Mouse (Mus musculus) skeletal muscle tissue, adult 2 months (tissue): ENCODE measurements around the gene R3hdml.

Source experiments
- DNase-seq: peaks from one replicate; pipeline ENCODE4 v3.0.0-alpha.2; 2012; ENCODE audit warnings: low read depth, low spot score

R3hdml gene

DNA sequence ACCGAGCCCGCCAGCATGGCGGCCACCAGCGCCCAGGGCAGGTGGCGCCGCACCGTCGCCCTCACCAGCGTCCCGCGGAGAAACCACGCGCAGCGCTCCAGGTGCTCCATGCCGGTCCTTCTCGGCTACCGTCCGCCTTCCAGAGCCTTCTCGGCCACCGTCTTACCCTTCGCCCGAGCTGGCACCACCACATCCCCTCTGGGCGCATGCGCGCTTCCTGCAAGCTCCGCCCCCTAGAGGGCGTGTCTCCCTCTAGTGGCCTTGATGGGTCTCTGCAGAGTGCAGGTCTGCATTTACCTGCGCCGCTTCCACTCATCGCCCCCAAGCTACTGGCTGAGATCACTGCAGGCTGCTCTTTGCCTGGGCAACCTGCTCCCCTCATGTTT, 19.7 kb upstream of the R3hdml start, which contains the start of gene Fitm2:
Gene Fitm2, minus strand, starts transcription at position 164 of the 386 bp plus-strand sequence.
- DNase-seq: peak; percentile 98

- DNase-seq: no peak
Observed at GRCm38 (mm10) chr2:163480191-163480825, 11.8 kb upstream of the R3hdml start.

DNA sequence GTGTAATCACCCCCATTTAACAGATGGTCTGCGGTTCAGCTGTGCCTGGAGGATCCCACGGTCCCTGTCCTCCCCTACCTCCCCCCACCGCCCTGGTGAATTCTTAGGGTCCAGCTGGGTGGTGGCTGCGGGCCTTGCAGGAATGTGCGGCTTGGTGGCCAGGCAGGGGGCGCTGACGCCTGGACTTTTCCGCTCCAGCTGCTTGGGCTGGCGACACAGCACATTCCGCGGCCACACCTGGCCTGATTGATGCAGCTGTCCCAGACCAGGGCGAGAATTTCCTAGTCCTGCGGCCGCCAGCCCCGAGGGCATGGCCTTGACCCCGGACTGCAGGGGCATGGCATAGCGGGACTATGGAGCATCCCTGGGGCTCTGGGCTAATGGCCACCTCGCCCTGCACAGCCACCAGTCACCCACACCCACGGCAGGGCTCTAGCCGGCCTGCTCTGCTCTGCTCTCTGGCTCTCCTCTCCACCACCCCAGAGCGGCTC, 10.5 kb upstream of the R3hdml start:
- no peak for DNase-seq

DNA sequence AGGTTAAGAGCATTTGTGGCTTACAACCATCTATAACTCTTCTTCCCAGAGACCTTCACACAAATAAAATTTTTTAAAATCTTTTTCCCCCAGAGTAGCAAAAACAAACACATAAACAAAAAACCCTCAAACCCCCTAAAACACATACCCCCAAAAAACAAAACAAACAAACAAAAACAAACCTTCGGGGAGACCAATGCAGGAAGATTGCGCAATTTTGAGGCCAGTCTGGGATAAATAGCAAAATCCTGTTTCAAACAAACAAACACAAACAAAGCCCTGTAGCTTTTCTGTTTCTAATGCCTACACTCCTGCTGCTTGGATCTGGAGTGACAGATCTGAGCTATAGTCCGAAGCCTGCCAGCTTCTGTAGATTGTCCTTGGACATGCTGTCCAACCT, 4.8 kb upstream of the R3hdml start:
- DNase-seq: no peak

DNA sequence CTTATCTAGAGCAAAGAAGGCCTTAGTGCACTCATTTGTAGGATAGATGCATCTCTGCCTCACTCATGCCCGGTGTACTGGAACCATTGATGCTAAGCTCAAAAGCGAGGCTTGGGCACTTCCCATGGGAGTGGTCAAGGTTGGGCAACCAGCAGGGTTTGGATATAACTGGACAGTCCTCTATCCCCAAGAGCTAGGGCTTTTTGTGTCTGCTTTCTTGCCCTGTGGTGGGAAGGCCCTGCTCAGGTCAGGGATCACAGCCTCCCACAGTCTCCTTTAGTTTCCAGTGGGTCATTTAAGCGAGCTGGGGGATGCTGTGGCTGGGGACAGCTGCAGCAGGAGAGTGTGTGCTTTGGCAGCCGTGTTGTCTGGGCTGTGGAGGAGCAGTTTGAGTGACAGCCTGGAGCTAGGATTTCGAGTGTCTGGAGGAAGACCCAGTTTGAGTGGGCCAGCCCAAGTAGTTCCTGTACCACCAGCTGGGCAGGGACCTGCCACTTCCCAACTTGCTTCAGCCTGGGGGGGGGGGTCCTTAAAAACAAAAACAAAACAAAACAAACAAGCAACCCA, 2.3 kb upstream of the R3hdml start:
- no peak for DNase-seq

- no peak for DNase-seq
Observed at GRCm38 (mm10) chr2:163490656-163491055, 1.5 kb upstream of the R3hdml start.

GRCm38 (mm10) chr2:163491351-163491750, 767 bp upstream of the R3hdml start:
- DNase-seq: no peak

- DNase-seq: no peak
Observed at GRCm38 (mm10) chr2:163493031-163493430, 913 bp downstream of the R3hdml start.

GRCm38 (mm10) chr2:163493976-163494375, 1.9 kb downstream of the R3hdml start:
- no peak for DNase-seq

- no peak for DNase-seq
Observed at GRCm38 (mm10) chr2:163494456-163494855, 2.3 kb downstream of the R3hdml start.

DNA sequence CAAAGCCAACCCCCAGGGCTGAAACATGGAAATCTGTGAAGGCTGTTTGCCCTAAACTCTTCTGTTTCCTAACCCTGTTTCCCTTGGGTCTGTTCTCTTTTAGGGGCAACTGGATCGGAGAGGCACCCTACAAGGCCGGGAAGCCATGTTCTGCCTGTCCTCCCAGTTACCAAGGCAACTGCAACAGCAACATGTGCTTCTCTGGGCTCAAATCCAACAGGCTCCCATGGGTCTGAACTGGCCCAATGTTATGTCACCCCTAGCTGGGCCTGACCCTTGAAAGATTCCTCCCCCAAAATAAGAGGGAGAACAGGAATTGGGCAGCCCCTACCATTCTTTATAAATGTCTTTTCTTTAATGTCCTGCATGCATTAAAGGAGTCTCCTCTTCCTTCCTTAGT, 10.1 kb downstream of the R3hdml start:
- peak; percentile 19 for DNase-seq

- no peak for DNase-seq
Observed at GRCm38 (mm10) chr2:163503191-163503590, 11.1 kb downstream of the R3hdml start.

DNA sequence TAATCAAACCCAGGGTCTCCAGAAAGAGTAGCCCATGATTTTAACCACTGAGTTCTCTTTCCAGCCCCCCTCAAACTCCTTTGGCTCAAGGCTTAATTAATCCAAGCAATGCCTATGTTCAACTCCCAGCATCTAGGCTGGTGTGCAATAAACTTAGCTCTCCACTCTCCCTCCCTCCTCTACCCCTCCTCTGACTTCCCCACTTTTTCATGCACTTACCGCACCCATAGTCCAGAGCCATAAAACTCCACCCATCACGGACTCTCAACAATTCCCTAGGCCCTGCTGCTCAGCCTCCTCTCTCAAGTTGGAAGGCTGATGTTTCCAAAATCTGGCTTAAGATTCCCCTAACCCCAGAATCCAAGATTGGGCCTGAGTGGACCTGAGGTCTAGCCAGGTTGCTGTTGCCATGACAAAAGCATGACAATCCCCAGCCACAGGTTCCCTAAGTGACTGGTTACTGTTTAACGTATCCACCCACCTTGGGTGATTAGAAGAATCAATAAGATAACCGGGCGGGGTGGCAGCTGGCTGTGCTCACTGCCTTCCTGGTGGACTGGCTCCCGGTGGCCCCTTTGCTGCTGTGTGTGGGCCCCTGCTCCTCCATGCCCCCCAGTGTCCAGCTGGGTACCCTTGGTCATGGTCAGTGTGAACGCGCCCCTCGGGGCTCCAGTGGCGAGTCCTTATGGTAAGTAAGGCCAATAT, 14.3 kb downstream of the R3hdml start, which contains the start of gene Hnf4a:
Gene Hnf4a, plus strand, starts transcription at position 509 of the 705 bp plus-strand sequence.
- DNase-seq: no peak

GRCm38 (mm10) chr2:163525761-163526243, 33.7 kb downstream of the R3hdml start:
- no peak for DNase-seq

DNA sequence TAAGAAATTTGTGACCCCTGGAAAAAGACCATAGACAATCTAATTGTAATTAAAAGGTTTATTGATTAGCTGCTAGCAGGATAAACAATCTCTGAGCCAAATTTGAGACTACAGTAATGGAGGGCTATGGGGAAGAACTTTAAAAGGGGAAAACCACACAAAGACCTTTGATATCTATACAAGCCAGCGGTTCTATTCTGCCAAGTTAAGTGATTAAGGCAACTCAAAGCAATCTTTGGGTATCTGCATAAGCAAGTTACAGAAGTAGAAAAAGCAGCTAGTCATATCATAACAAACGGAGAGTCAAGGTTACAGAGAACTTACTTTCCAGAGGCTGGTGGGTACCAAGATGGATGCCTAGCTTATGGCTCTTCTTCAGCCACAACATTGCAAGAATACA, 35.4 kb downstream of the R3hdml start:
- no peak for DNase-seq

DNA sequence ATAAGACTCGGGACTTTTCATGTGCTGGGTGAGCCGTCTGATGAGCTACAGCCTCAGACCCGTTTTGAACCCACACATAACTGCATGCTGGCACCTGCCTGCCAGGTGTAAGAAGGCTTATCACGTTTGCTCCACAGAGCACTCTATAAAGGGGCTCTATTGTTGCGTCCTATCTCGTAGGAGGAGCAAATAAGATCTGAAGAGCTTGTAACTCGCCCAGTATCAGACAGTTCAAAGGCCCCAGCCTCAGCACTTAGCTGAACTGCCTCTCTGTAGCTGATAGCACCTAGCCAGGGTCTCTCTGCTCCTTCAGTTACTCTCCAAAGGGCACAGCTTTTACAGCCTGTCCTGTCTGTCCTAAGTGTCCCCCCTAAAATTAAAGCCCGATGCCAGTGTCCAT, 38.3 kb downstream of the R3hdml start:
- no peak for DNase-seq

GRCm38 (mm10) chr2:163531917-163532316, 39.8 kb downstream of the R3hdml start:
- peak; percentile 52 for DNase-seq

- DNase-seq: no peak
Observed at GRCm38 (mm10) chr2:163533226-163533625, 41.1 kb downstream of the R3hdml start.

- DNase-seq: peak; percentile 75
Observed at GRCm38 (mm10) chr2:163534958-163535524, 42.9 kb downstream of the R3hdml start.

DNA sequence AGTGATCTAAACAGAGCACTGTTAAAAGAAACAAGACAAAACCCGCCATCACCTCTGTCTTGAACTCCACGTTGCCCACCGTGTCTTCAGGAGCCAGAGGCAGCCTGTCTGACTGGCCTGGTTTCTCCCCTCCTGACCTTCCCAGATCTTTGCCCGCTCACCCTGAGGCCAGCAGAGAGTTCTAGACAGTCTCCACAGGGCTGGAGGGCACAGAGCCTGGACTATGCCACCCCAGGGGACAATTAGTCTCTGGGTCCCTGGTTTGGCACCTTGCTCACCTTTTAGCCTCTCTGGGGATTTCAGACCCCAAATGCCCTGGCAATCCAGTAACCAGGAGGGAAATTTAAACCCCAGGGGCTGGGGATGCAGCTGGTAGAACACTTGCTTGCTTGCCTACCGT, 45.3 kb downstream of the R3hdml start:
- no peak for DNase-seq

- DNase-seq: no peak
Observed at GRCm38 (mm10) chr2:163538410-163538809, 46.3 kb downstream of the R3hdml start.
